Mouse (Mus musculus) v-Abl transformed pro-B cells (cell line): Measurements from ENCODE around the gene Spata33.

Source experiments
- in situ Hi-C, 2 experiments: fragments of 400-800 bp; cut with MboI; formaldehyde crosslinking; loops; one replicate each; pipeline ENCODE4 v1.15.1; 2025; ENCODE audit not compliant: unreplicated experiment in 2 of 2

The Spata33 gene

GRCm38 (mm10) chr8:123212321-123213117 is at the start of gene Spata33, which contains the start of gene Chmp1a:
TSS of gene Spata33 (plus strand) at chr8:123212832.
TSS of gene Chmp1a (minus strand) at chr8:123212763.
- in situ Hi-C loops: loop anchor here (5.0 to 10.0 kb wide), 2 partner anchors 72 to 75 kb away; no protein-coding TSS in a partner anchor

DNA sequence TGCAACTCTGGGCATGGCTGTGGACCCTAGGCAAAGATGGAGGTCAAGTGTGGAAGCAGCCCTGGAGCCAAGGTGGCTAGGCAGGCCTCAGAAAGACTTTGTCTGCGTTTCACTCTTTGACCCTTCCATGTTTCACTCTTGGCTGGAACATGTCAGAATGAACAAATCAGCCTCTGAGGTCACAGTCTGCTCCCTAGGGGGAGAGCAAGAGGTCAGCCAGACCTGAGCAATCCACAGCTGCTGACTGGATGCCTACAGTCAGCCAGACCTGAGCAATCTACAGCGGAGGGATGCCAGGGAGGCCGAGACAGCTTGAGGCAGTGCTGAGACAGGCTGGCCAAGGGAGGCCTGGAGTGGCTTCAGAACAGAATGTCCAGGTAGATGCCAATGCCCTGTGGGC is 31.2 kb upstream of the Spata33 start:
- in situ Hi-C loops: no loop called here

GRCm38 (mm10) chr8:123185566-123186409 is 26.8 kb upstream of the Spata33 start, which contains the start of gene Dpep1:
TSS of gene Dpep1 (plus strand) at chr8:123186242.
- in situ Hi-C loops: loop anchor here in 1 of 2 experiments (5.0 kb wide), 1 partner anchor 38 kb away; no protein-coding TSS in a partner anchor

- in situ Hi-C loops: loop anchor here in 1 of 2 experiments (5.0 kb wide), 1 partner anchor 41 kb away; no protein-coding TSS in a partner anchor
These were observed 24.6 kb upstream of the Spata33 start for GRCm38 (mm10) chr8:123188006-123188405.

GRCm38 (mm10) chr8:123188841-123189240 is 23.8 kb upstream of the Spata33 start:
- in situ Hi-C loops: loop anchor here in 1 of 2 experiments (5.0 kb wide), 1 partner anchor 42 kb away; no protein-coding TSS in a partner anchor

- in situ Hi-C loops: loop anchor here (5.0 to 10.0 kb wide), 3 partner anchors 43 to 356 kb away; partner anchors contain the start of gene Cpne7 (in 1 of the 2)
These were observed 22.0 kb upstream of the Spata33 start for GRCm38 (mm10) chr8:123190678-123191077.

- in situ Hi-C loops: loop anchor here (5.0 to 10.0 kb wide), 3 partner anchors 45 to 357 kb away; partner anchors contain the start of gene Cpne7 (in 1 of the 2)
These were observed 20.7 kb upstream of the Spata33 start for GRCm38 (mm10) chr8:123191908-123192307.

DNA sequence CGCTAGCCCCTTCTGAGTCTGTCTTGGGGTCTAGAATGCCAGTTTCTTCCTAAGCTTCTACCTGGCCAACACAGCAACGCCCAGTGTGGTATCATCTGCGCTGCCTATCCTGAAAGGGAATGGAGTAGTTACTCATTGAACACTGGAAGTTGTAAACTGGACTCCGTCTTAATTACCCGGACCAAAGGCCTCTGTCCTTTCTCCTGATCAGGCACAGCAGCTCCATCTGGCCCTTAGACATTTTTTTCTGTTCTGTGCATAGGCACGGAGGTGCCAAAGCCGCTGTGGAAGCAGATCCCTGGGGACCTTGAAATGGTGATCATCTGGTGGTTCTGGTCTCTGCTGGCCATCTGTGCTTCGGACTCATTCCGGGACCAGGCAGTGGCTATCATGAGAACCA is 18.9 kb upstream of the Spata33 start:
- in situ Hi-C loops: loop anchor here (5.0 to 10.0 kb wide), 3 partner anchors 46 to 359 kb away; partner anchors contain the start of gene Cpne7 (in 1 of the 2)

DNA sequence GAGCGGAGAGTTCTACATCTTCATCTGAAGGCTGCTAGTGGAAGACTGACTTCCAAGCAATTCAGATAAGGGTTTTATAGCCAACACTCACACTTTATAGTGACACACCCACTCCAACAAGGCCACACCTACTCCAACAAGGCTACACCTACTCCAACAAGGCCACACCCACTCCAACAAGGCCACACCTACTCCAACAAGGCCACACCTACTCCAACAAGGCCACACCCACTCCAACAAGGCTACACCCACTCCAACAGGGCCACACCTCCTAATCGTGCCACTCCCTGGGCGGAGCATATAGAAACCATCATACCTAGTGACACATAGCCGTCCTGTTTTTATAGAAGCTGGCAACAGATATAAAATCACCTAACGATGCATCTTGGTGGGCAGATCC is 15.6 kb upstream of the Spata33 start:
- in situ Hi-C loops: loop anchor here (10.0 kb wide), 2 partner anchors 82 to 362 kb away; partner anchors contain the start of gene Cpne7 (in 1 of the 2)

DNA sequence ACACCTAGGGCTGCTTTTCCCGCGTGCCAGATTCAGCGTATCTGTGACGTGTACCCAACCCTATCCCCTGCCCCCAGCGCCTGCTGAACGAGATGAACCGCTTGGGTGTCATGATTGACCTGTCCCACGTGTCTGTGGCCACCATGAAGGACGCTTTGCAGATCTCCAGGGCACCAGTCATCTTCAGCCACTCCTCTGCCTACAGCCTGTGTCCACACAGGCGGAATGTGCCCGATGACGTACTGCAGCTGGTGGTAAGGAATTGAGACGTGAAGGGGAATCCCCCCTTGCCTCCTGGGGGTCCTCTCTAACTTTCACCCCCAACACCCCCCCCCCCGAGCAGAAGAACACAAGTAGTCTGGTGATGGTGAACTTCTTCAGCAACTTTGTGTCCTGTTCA is 12.8 kb upstream of the Spata33 start:
- in situ Hi-C loops: loop anchor here (5.0 to 10.0 kb wide), 4 partner anchors 85 to 365 kb away; partner anchors contain the start of gene Cpne7 (in 1 of the 2)

- in situ Hi-C loops: loop anchor here (5.0 kb wide), 2 partner anchors 295 to 365 kb away; no protein-coding TSS in a partner anchor
These were observed 10.3 kb upstream of the Spata33 start for GRCm38 (mm10) chr8:123202288-123202687.

DNA sequence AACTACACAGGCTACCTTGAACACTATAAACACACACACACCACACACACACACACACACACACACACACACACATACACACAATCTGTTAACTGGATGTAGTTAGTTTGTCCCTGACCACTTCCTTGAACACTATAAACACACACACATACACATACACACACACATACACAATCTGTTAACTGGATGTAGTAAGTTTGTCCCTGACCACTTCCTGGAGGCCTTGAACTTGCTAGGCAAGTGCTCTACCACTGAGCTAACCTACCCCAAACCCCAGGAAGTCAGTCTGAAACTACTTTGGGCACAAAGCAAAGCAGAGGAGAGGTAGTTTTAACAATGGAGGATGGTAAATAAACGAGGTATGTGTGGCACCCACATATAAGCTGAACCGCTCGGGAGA is 9.1 kb upstream of the Spata33 start:
- in situ Hi-C loops: loop anchor here (5.0 kb wide), 2 partner anchors 296 to 366 kb away; no protein-coding TSS in a partner anchor

DNA sequence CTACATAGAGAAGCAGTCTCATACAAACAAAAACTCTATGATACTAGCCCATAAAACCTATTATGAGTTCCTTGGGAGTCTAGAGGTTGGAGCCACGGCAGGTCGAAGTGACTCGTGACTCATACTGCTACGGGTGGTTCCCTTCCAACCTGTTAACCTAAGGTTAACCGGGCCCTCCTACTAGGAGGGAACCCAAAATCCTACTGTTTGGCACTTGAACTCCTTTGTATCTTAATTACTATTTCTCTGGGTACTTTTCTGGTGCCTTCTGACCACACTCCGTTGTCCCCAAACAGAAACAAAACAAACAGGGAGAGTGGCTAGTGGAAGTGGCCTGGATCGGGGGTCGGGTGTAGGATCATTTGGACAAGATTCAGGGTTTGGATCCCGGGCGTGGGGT is 756 bp upstream of the Spata33 start:
- in situ Hi-C loops: loop anchor here (5.0 to 10.0 kb wide), 2 partner anchors 73 to 75 kb away; no protein-coding TSS in a partner anchor

DNA sequence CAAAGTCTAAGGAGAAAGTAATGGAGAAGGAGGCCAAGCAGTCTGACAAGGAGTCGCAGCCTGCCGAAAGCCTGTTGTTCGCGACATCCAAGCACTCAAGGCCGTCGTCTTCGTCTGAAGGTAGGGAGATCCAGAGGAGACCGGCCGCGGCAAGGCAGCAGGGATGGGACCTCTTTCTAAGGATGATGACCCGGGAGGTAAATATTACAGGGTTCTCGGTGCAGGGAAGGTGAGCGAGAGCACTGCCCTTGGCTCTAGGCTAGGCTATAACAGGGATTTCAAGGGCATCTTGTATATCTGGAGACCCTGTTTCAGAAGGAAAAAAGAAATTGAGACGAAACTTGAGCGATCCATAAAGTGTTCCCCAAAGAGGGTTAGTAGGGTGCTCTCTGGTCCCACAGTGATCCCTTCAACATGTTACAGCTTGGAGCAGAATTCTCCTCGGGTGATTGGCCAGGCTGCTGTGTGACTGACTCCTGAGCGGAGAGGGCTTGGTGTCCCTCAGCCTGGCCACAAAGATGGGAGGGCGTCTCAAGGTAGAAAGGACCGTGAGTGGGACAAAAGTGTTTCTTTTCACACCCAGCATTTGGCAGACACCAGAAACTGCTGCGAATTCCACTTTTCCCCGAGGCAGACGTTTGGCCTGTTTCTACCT is 613 bp downstream of the Spata33 start:
- in situ Hi-C loops: loop anchor here (5.0 to 10.0 kb wide), 2 partner anchors 72 to 74 kb away; no protein-coding TSS in a partner anchor

DNA sequence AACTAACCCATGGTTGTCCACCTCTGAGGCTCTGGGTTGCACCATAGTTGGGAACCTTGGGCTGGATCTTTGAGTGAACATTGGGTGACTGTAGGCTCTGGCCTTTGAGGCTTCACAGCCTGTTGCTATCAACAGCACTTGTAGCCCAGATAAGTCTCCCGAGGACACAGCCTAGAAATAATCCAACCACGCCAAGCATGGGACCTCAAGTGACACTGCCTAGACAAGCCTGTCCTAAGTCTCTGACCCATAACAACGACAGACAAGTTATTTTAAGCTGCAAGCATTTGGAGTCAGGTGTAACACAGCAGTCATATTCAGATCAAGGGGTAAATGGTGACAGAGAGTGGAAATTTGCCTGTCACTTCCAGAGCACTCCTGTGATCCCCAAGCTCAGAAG is 2.8 kb downstream of the Spata33 start:
- in situ Hi-C loops: loop anchor here in 1 of 2 experiments (10.0 kb wide), 1 partner anchor 69 kb away; no protein-coding TSS in a partner anchor

DNA sequence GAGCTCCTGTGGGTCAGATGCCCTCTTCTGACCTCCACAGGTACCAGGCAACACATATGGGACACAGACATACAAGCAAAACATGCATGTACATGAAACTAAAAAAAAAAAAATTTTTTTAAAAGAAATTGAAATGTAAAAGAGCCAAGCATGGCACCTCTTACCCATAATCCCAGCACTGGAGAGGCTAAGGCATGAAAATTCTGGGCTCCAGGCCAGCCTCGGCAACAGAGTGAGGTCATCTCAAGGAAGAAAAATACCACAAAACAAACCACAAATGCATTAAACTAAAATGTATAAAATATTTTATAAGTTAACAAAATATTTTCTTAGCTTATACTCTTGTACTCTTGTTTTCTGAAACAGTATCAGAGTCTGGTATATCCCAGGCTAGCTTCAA is 8.3 kb downstream of the Spata33 start:
- in situ Hi-C loops: loop anchor here in 1 of 2 experiments (10.0 kb wide), 1 partner anchor 846 kb away; the partner anchor contains the start of gene Zc3h18

- in situ Hi-C loops: loop anchor here in 1 of 2 experiments (10.0 kb wide), 1 partner anchor 850 kb away; the partner anchor contains the start of gene Zc3h18
These were observed 11.9 kb downstream of the Spata33 start, which contains the start of gene Cdk10 for GRCm38 (mm10) chr8:123224278-123225266. TSS of gene Cdk10 (plus strand) at chr8:123224842.

GRCm38 (mm10) chr8:123228416-123228815 is 15.8 kb downstream of the Spata33 start:
- in situ Hi-C loops: loop anchor here in 1 of 2 experiments (10.0 kb wide), 1 partner anchor 854 kb away; the partner anchor contains the start of gene Zc3h18
